Mouse (Mus musculus): Measurements from ENCODE around the gene Tgm2.

Gene Tgm2

GRCm38 (mm10) chr2:158141271-158141670 is 5.0 kb downstream of the Tgm2 start:
- in situ Hi-C loops (cut with MboI, MseI), result no loop called here

- in situ Hi-C loops (cut with MboI, MseI), result no loop called here
These were observed 5.6 kb downstream of the Tgm2 start for GRCm38 (mm10) chr2:158140664-158141063.

- in situ Hi-C loops (cut with MboI, MseI), result no loop called here
These were observed 6.6 kb downstream of the Tgm2 start for GRCm38 (mm10) chr2:158139628-158140027.

- in situ Hi-C loops (cut with MboI, MseI), result no loop called here
These were observed 7.5 kb downstream of the Tgm2 start for GRCm38 (mm10) chr2:158138778-158139177.

GRCm38 (mm10) chr2:158137771-158138170 is 8.5 kb downstream of the Tgm2 start:
- in situ Hi-C loops (cut with MboI, MseI), result no loop called here

- in situ Hi-C loops (cut with MboI, MseI), result no loop called here
These were observed 10.0 kb downstream of the Tgm2 start for GRCm38 (mm10) chr2:158136205-158136604.

- in situ Hi-C loops (cut with MboI, MseI), result no loop called here
These were observed 13.2 kb downstream of the Tgm2 start for GRCm38 (mm10) chr2:158133050-158133449.

- in situ Hi-C loops (cut with MboI, MseI), result no loop called here
These were observed 13.9 kb downstream of the Tgm2 start for GRCm38 (mm10) chr2:158132320-158132719.

GRCm38 (mm10) chr2:158131197-158131835 is 14.9 kb downstream of the Tgm2 start:
- in situ Hi-C loops (cut with MboI, MseI), result no loop called here

- in situ Hi-C loops (cut with MboI, MseI), result no loop called here
These were observed 15.7 kb downstream of the Tgm2 start for GRCm38 (mm10) chr2:158130391-158130986.

GRCm38 (mm10) chr2:158129291-158130002 is 16.8 kb downstream of the Tgm2 start:
- in situ Hi-C loops (cut with MboI, MseI), result no loop called here

- in situ Hi-C loops (cut with MboI, MseI), result no loop called here
These were observed 17.6 kb downstream of the Tgm2 start for GRCm38 (mm10) chr2:158128461-158129130.

GRCm38 (mm10) chr2:158127872-158128271 is 18.4 kb downstream of the Tgm2 start:
- in situ Hi-C loops (cut with MboI, MseI), result no loop called here

- in situ Hi-C loops (cut with MboI, MseI), result no loop called here
These were observed 19.0 kb downstream of the Tgm2 start for GRCm38 (mm10) chr2:158127245-158127644.

- in situ Hi-C loops (cut with MboI, MseI), result no loop called here
These were observed 23.4 kb downstream of the Tgm2 start for GRCm38 (mm10) chr2:158122814-158123213.

- in situ Hi-C loops (cut with MboI, MseI), result no loop called here
These were observed 24.4 kb downstream of the Tgm2 start for GRCm38 (mm10) chr2:158121645-158122326.

GRCm38 (mm10) chr2:158120868-158121267 is 25.4 kb downstream of the Tgm2 start:
- in situ Hi-C loops (cut with MboI, MseI), result no loop called here

GRCm38 (mm10) chr2:158120211-158120610 is 26.0 kb downstream of the Tgm2 start:
- in situ Hi-C loops (cut with MboI, MseI), result no loop called here

GRCm38 (mm10) chr2:158119145-158119544 is 27.1 kb downstream of the Tgm2 start:
- in situ Hi-C loops (cut with MboI, MseI), result no loop called here

GRCm38 (mm10) chr2:158116653-158117052 is 29.6 kb downstream of the Tgm2 start:
- in situ Hi-C loops (cut with MboI, MseI), result no loop called here

GRCm38 (mm10) chr2:158115838-158116453 is 30.3 kb downstream of the Tgm2 start:
- in situ Hi-C loops (cut with MboI, MseI), result no loop called here

Data from regulatory T cell (primary cell).